Mouse (Mus musculus) heart, adult 18-20 months (tissue): ENCODE data around the gene Olfr547. TPM values are rescaled to one million over a fixed set of nuclear protein-coding genes. Genes with fewer than 3 reads are reported as not detected.
"Not testable (repeated sequence)": the region's sequence is repeated elsewhere in the genome, so short reads cannot be mapped to it uniquely, and the experiment has no call there.

Experiments used
- DNase-seq, 2 experiments: peaks; one replicate each; pipeline ENCODE4 v3.0.0; 2021 to 2022; ENCODE audit warnings: mixed read lengths in 1 of 2
- long read RNA-seq, 2 experiments: library from polyadenylated mRNA; stranded (forward); transcript quantifications; one replicate each; pipeline ENCODE4 v2.0.0; 2021
- total RNA-seq, 2 experiments: library from RNA; stranded (reverse); gene quantifications; 2 replicates each; pipeline ENCODE4 v1.2.3; 2021

Olfr547 gene
- not detected for total RNA-seq
- long read RNA-seq, experiment 1, result 0 reads
- long read RNA-seq, experiment 2, result 0 reads

GRCm38 (mm10) chr7:102534449-102534848, at the start of gene Olfr547:
Olfr547 (plus strand) TSS chr7:102534749.
- DNase-seq, result no peak

DNA sequence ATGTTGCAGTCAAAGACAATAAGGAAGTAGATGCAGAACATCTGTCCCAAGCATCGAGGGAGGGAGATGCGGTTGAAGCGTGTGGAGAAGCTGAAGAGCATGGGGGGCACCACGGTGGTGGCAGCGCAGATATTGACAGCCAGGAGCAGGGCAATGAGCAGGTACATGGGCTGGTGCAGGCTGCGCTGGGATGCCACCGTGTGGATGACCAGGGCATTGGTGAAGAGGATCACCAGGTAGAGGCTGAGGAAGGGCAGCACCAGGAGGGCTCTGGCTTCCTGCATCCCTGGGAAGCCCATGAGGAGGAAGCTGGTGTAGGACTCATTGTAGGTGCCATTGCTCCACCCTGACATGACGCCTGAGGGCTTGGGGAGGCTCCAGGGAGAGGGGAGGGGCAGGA, 49.8 kb upstream of the Olfr547 start:
- not testable (repeated sequence) for DNase-seq

GRCm38 (mm10) chr7:102486105-102486504, 48.4 kb upstream of the Olfr547 start:
- no peak for DNase-seq

DNA sequence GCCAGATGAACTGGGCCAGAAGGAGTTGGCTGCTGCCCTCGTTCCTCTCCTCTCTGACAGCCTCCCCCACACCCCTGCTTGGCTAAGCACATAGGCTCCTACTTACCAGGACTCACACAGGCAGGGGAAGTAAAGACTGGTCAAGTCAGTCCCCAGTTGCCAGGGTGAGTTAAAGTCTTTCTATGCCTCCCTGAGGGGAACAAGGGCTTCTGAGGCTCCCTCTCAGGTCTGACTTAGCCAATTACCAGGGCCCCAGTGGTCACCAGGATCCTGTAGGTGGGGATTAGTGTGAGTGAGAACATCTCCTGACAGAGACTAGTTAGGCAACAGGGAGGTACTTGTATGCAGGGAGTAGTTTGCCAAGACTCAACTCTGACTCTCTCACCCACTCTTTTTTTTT, 46.4 kb upstream of the Olfr547 start, which contains the start of gene Olfr544:
Gene Olfr544 (minus strand): TSS at position 153 of the 400 bp plus-strand sequence.
- DNase-seq, result peak in 1 of 2 experiments; percentile 6

- not testable (repeated sequence) for DNase-seq
Observed at GRCm38 (mm10) chr7:102494416-102494815, 40.1 kb upstream of the Olfr547 start.

- DNase-seq, result no peak
Observed at GRCm38 (mm10) chr7:102499473-102499872, 35.1 kb upstream of the Olfr547 start, which contains the start of gene Olfr545. Olfr545 (minus strand) TSS chr7:102499573.

GRCm38 (mm10) chr7:102501986-102502385, 32.6 kb upstream of the Olfr547 start:
- DNase-seq, result no peak

- peak; percentile 64 to 84 for DNase-seq
Observed at GRCm38 (mm10) chr7:102506848-102507247, 27.7 kb upstream of the Olfr547 start.

DNA sequence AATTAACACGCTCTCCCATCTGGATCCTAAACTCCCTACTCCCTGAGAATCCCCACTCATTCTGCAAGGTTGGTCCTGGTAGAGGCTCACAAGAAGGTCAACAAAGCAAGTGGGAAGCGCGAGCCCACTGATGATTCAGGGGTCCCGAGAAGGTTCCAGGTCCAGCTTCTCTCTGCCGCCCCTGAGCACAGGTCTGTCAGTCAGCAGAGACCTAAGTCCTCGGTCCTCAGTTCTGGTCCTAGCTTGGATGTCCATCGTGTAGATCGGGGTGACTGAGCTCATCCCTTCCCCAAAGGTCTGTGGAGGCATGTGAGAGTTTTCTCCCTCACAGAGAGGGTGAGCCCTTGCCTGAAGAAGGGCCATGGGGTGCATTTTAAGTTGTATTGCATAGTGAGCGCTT, 26.5 kb upstream of the Olfr547 start:
- DNase-seq, result no peak

- DNase-seq, result no peak
Observed at GRCm38 (mm10) chr7:102508666-102509065, 25.9 kb upstream of the Olfr547 start.

- no peak for DNase-seq
Observed at GRCm38 (mm10) chr7:102509726-102510125, 24.8 kb upstream of the Olfr547 start.

- no peak for DNase-seq
Observed at GRCm38 (mm10) chr7:102511927-102512326, 22.6 kb upstream of the Olfr547 start.

DNA sequence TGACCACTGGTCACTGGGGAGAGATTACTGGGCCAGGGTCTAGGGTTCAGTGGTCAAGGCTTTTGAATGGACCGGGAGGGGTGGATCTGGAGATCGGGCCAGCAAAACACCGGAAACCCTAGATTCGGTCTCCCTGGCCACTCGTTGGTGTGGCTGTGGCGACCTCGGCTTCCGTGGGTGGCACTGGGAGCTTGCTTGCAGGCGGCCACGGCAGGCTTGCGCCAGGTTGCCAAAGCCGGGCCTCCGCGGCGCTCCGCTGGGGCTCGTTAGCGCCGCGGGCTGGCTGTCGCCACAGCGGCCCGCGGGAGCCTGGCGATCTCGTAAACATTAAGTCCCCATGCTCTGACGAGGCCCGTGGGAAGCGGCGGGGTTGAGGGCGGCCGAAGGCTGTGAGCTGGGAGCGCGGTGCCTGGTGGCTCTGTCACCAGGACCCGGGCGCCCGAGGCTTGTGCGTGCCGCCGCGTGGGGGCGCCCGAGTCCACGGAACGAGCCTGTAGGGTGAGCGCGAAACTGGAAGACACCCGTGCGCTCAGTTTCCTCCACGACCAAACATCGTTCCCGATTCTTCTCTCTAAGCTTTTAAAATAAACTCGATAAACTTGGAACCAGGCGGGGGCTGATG, 21.6 kb upstream of the Olfr547 start:
- DNase-seq, result peak; percentile 83 to 94

DNA sequence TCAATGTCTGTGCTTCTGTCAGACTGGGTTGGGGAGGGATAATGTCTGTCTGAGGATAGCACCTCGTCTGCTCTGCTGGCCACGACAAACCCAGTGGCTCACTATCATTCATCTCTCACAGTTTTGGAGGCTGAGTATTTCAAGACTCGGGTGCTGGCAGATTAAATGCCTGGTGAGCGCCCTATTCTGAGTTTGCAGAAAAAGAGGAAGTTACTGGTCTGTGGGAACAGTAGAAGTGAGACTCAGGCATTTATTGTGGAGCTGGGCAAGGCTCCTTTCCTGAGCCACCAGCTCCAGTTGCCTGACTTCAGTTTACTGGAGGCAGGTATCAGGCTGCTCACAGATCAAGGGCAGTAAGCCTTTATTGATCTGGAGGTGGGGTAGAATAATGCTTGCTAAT, 20.4 kb upstream of the Olfr547 start:
- DNase-seq, result no peak

GRCm38 (mm10) chr7:102516261-102517050, 18.1 kb upstream of the Olfr547 start:
- DNase-seq, result peak; percentile 13 to 29

GRCm38 (mm10) chr7:102517051-102517335, 17.6 kb upstream of the Olfr547 start:
- peak in 1 of 2 experiments; percentile 12 for DNase-seq

GRCm38 (mm10) chr7:102529052-102529451, 5.5 kb upstream of the Olfr547 start:
- no peak for DNase-seq

DNA sequence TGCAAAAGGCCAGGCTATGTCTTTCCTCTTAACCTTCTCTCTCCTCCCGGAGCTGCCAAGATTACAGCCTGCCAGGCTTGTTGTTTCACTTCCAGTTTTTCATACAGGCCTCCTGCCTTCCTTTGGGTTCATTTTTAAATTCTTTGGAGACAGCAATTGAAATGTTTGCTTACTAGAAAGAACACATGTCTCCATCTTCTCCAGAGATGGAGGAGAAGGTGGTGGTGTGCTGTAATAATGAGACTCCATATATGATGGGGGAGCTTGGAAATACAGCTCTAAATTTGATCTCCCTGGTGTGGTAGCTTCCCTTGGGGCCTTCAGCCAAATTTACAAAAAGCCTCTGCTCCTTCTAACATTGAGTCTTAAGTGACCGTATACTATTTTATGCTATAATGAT, 6.0 kb downstream of the Olfr547 start, which contains the start of gene Olfr548-ps1:
Gene Olfr548-ps1 (plus strand): TSS at position 301 of the 400 bp plus-strand sequence.
- no peak for DNase-seq

- DNase-seq, result no peak
Observed at GRCm38 (mm10) chr7:102541251-102541650, 6.7 kb downstream of the Olfr547 start.

DNA sequence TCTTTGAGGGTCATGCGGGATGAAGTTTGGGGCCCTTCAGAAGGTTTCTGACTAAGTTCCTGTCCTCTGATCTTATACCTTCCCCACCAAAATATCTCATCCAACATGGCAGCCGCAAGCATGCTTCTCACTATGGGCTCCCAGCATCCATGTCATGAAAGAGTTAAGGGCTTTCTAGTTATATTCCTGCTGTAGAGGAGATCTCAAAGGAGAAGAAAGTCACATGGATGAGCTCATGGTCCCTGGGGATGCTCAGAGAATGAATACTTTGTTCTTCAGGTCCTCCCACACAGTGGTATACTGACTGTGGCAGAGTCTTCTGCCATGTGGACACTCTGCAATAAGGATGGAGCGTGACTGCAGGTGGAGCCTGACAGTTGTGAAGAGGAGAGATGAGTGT, 15.0 kb downstream of the Olfr547 start, which contains the start of gene Olfr549:
Gene Olfr549 (plus strand): TSS at position 301 of the 400 bp plus-strand sequence.
- no peak for DNase-seq

DNA sequence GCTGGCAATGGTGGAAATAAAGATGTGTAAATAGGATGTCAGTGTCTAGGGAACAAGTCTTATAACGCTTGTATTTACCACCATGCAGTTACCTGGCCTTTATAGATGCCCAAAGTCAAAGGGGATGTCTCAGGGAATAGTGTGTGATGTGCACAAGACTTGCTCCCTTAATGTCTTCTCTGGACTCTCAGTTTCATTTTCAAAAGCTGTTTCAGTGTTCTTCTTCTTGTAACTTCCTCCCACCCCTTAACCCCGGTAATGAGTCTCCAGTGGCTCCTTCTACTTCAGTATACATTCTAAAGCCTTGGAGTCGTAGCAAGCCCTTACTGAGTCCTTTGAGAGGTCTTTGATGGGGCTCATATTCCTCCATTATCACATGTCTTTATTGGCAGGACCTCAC, 18.7 kb downstream of the Olfr547 start:
- no peak for DNase-seq

GRCm38 (mm10) chr7:102564999-102565997, 30.7 kb downstream of the Olfr547 start, which contains the start of gene Trim21:
Trim21 (minus strand) TSS chr7:102565486.
- DNase-seq, result peak; percentile 96 to 97
